Mouse (Mus musculus): Measurements from ENCODE around the gene Ist1.

DNA sequence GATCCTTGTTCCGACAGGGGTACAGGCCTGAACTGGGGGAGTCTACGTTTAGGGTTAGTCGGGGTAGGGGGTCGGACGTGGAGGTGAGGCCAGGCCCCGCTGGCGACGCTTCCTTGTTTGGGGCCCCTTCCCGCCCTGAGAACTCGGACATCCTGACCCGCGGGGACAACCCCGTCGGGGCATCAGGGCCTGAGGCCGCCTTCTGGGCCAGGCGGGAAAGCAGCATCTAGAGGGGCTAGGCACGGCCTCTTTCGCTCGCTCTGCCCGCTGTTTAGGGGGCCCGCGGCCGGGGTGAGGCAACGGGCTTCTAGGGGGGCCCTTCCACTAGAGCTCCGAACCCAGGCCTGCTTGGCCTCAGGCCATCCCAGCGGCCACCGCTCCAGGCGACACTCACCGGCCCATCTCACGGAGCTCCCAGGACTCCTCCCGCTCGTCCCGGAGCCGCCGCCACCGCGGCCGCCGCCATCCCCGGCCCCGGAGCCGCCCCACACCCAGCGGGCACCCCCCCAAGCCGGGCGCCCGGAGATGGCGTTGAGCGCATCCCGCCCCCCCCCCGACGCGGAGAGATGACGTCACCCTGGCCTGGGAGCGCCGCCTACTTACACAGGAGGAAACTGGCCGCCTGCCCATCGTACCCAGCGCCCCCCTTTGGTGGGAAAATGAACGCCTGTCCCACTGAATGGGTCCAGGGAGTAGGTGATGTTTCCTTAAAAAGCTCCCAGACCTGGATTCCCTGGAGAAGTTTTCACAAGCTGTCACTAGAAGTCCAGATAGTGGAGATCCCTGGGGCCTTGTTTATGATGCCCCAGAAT is 44.4 kb upstream of the Ist1 start, which contains the start of gene Atxn1l:
- TF ChIP-seq POLR2A (IDR thresholded peaks at IDR 0.05; ENCODE audit: extremely low read depth, insufficient read depth, low read length) (0 out of 2 replicates have a peak, but pooled peaks have one; percentile 13), CTCF (IDR thresholded peaks at IDR 0.05; ENCODE audit: low read depth, low read length) (peak; percentile 67)

Measured in liver, adult 2 months (tissue).